Mouse (Mus musculus) CH12.LX (cell line): Measurements from ENCODE around the gene AU021092. TPM values are rescaled to one million over a fixed set of nuclear protein-coding genes. Genes with fewer than 3 reads are reported as not detected.

Source experiments
- DNase-seq: peaks from one replicate; pipeline ENCODE4 v3.0.0-alpha.2; 2013; ENCODE audit errors: extremely low read depth
- H3K27ac ChIP-seq: 2 replicates; pipeline ENCODE4 v1.5.1; 2012; ENCODE audit warnings: low read depth, mild to moderate bottlenecking, control low read depth, moderate library complexity; ENCODE audit not compliant: insufficient read depth
- H3K27me3 ChIP-seq: replicated peaks from 2 replicates; pipeline ENCODE3; 2012; ENCODE audit warnings: inconsistent platforms
- H3K36me3 ChIP-seq, 2 experiments: replicated peaks in 1 of 2; 2 replicates each; pipeline versions ENCODE3 to v1.6.1; 2012; ENCODE audit warnings: inconsistent platforms in 1 of 2, low read length in 1 of 2, mild to moderate bottlenecking in 1 of 2, mixed read lengths in 1 of 2, moderate library complexity in 1 of 2; ENCODE audit not compliant: control insufficient read depth in 1 of 2, insufficient read depth in 1 of 2
- H3K4me1 ChIP-seq, 2 experiments: 2 replicates each; pipeline ENCODE4 v1.6.1; 2012; ENCODE audit warnings: inconsistent platforms in 1 of 2, moderate library complexity in 1 of 2; ENCODE audit not compliant: insufficient read depth in 2 of 2, control insufficient read depth in 1 of 2
- H3K4me2 ChIP-seq: 2 replicates; pipeline ENCODE4 v1.6.1; 2012; ENCODE audit warnings: low read depth, mild to moderate bottlenecking, control low read depth; ENCODE audit not compliant: poor library complexity, insufficient read depth, severe bottlenecking
- H3K4me3 ChIP-seq, 3 experiments: fragments of 150-350 bp in 1 of 3; sonication (generic) in 1 of 3; replicated peaks in 1 of 3; 2 replicates each; pipeline versions ENCODE3 to v1.5.1; 2011 to 2012; ENCODE audit warnings: low read depth in 2 of 3, low read length in 2 of 3, mild to moderate bottlenecking in 2 of 3, moderate library complexity in 2 of 3, control low read depth in 1 of 3, improper control_type of control experiment in 1 of 3, inconsistent platforms in 1 of 3, mixed read lengths in 1 of 3; ENCODE audit not compliant: poor library complexity in 1 of 3
- H3K79me2 ChIP-seq: replicated peaks from 2 replicates; pipeline ENCODE4 v1.6.1; 2012; ENCODE audit warnings: mild to moderate bottlenecking, moderate library complexity; ENCODE audit not compliant: control insufficient read depth, poor library complexity, insufficient read depth, severe bottlenecking; ENCODE audit errors: extremely low read depth
- H3K9ac ChIP-seq: 2 replicates; pipeline ENCODE4 v1.6.1; 2012; ENCODE audit warnings: low read depth, mild to moderate bottlenecking, control low read depth, moderate library complexity; ENCODE audit not compliant: insufficient read depth
- H3K9me3 ChIP-seq: replicated peaks from 2 replicates; pipeline ENCODE3; 2012; ENCODE audit warnings: low read length, inconsistent platforms, mixed read lengths
- BHLHE40 ChIP-seq: IDR thresholded peaks from 2 replicates; pipeline ENCODE4 v1.6.1; 2011; ENCODE audit warnings: mild to moderate bottlenecking, low read depth, low read length, improper control_type of control experiment
- CHD2 ChIP-seq: IDR thresholded peaks from 2 replicates; pipeline ENCODE4 v1.6.1; 2011; ENCODE audit warnings: low read length, improper control_type of control experiment
- CTCF ChIP-seq, 2 experiments: IDR thresholded peaks in 1 of 2; conservative IDR thresholded peaks in 1 of 2; 2 replicates each; pipeline ENCODE4 v1.5.1; 2011 to 2012; ENCODE audit warnings: low read depth in 2 of 2, low read length in 2 of 2, improper control_type of control experiment in 1 of 2, inconsistent platforms in 1 of 2, mild to moderate bottlenecking in 1 of 2, moderate library complexity in 1 of 2
- E2F4 ChIP-seq: IDR thresholded peaks from 2 replicates; pipeline ENCODE4 v1.6.1; 2011; ENCODE audit warnings: low read depth, low read length, improper control_type of control experiment; ENCODE audit not compliant: insufficient replicate concordance
- ELF1 ChIP-seq: IDR thresholded peaks from 2 replicates; pipeline ENCODE4 v1.6.1; 2014; ENCODE audit warnings: low read depth, mild to moderate bottlenecking, inconsistent platforms, low read length, improper control_type of control experiment
- EP300 ChIP-seq: IDR thresholded peaks from 2 replicates; pipeline ENCODE4 v1.6.1; 2011; ENCODE audit warnings: low read length, improper control_type of control experiment
- ETS1 ChIP-seq: conservative IDR thresholded peaks from 2 replicates; pipeline ENCODE4 v1.6.1; 2012; ENCODE audit warnings: low read depth, mild to moderate bottlenecking, inconsistent platforms, low read length, improper control_type of control experiment, moderate library complexity
- GABPA ChIP-seq: IDR thresholded peaks from 2 replicates; pipeline ENCODE4 v1.6.1; 2012; ENCODE audit warnings: low read depth, low read length, improper control_type of control experiment, inconsistent platforms; ENCODE audit not compliant: insufficient replicate concordance
- HCFC1 ChIP-seq: IDR thresholded peaks from 2 replicates; pipeline ENCODE4 v1.6.1; 2012; ENCODE audit warnings: low read depth, mild to moderate bottlenecking, inconsistent platforms, low read length, improper control_type of control experiment
- IRF4 ChIP-seq: IDR thresholded peaks from 2 replicates; pipeline ENCODE4 v1.6.1; 2014; ENCODE audit warnings: low read depth, mild to moderate bottlenecking, inconsistent platforms, low read length, improper control_type of control experiment
- JUN ChIP-seq: IDR thresholded peaks from 2 replicates; pipeline ENCODE4 v1.6.1; 2011; ENCODE audit warnings: low read depth, mild to moderate bottlenecking, low read length, improper control_type of control experiment, moderate library complexity; ENCODE audit not compliant: insufficient read depth
- KAT2A ChIP-seq: IDR thresholded peaks from 2 replicates; pipeline ENCODE4 v1.6.1; 2012; ENCODE audit warnings: low read length, improper control_type of control experiment, inconsistent platforms; ENCODE audit not compliant: insufficient replicate concordance
- MAFK ChIP-seq: IDR thresholded peaks from 2 replicates; pipeline ENCODE4 v1.6.1; 2011; ENCODE audit warnings: low read length, improper control_type of control experiment; ENCODE audit not compliant: insufficient replicate concordance
- MAZ ChIP-seq: IDR thresholded peaks from 2 replicates; pipeline ENCODE4 v1.6.1; 2012; ENCODE audit warnings: low read depth, mild to moderate bottlenecking, inconsistent platforms, low read length, improper control_type of control experiment, moderate library complexity
- MEF2A ChIP-seq: IDR thresholded peaks from 2 replicates; pipeline ENCODE4 v1.6.1; 2014; ENCODE audit warnings: low read depth, mild to moderate bottlenecking, inconsistent platforms, low read length, improper control_type of control experiment, borderline replicate concordance
- MXI1 ChIP-seq: IDR thresholded peaks from 2 replicates; pipeline ENCODE4 v1.6.1; 2011; ENCODE audit warnings: mild to moderate bottlenecking, low read depth, low read length, improper control_type of control experiment
- NELFE ChIP-seq: IDR thresholded peaks from 2 replicates; pipeline ENCODE4 v1.6.1; 2011; ENCODE audit warnings: low read depth, low read length, improper control_type of control experiment
- POLR2AphosphoS2 ChIP-seq: IDR thresholded peaks from 2 replicates; pipeline ENCODE4 v1.6.1; 2011; ENCODE audit warnings: low read depth, low read length, improper control_type of control experiment
- RAD21 ChIP-seq: IDR thresholded peaks from 2 replicates; pipeline ENCODE4 v1.6.1; 2011; ENCODE audit warnings: low read depth, mild to moderate bottlenecking, low read length, improper control_type of control experiment, moderate library complexity
- RCOR1 ChIP-seq: conservative IDR thresholded peaks from 2 replicates; pipeline ENCODE4 v1.6.1; 2012; ENCODE audit warnings: low read depth, mild to moderate bottlenecking, inconsistent platforms, low read length, improper control_type of control experiment
- TBP ChIP-seq: conservative IDR thresholded peaks from 2 replicates; pipeline ENCODE4 v1.6.1; 2011; ENCODE audit warnings: low read depth, low read length, improper control_type of control experiment
- USF1 ChIP-seq: IDR thresholded peaks from 2 replicates; pipeline ENCODE4 v1.6.1; 2014; ENCODE audit warnings: low read depth, mild to moderate bottlenecking, inconsistent platforms, low read length, improper control_type of control experiment
- USF2 ChIP-seq: conservative IDR thresholded peaks from 2 replicates; pipeline ENCODE4 v1.6.1; 2011; ENCODE audit warnings: low read depth, low read length, improper control_type of control experiment
- ZKSCAN1 ChIP-seq: IDR thresholded peaks from 2 replicates; pipeline ENCODE4 v1.6.1; 2012; ENCODE audit warnings: low read depth, inconsistent platforms, low read length, improper control_type of control experiment, borderline replicate concordance
- dilution Hi-C: fragments of 300-500 bp; cut with MboI; formaldehyde crosslinking; loops from 2 replicates; pipeline ENCODE4 v1.14.3; 2020; ENCODE audit warnings: low sequenced_read_pairs; ENCODE audit not compliant: extremely low pct_unique_long_range_greater_than_20kb, extremely low pct_ligation_motif_present
- in situ Hi-C: fragments of 300-500 bp; cut with MboI; formaldehyde crosslinking; loops from 3 replicates; pipeline ENCODE4 v1.14.3; 2019; ENCODE audit warnings: low sequenced_read_pairs, low pct_ligation_motif_present, low pct_unique_long_range_greater_than_20kb, mixed read lengths
- polyA plus RNA-seq: library from polyadenylated mRNA; unstranded; fragments of >175 nt; gene quantifications from 2 replicates; pipeline ENCODE4 v1.2.1, GENCODE M21; 2012; ENCODE audit warnings: low read depth; ENCODE audit not compliant: insufficient read length
- total RNA-seq, 2 experiments: library from RNA; depleted of rRNA; stranded (reverse); fragments of 300-350 nt in 1 of 2; fragments of >200 nt in 1 of 2; gene quantifications; 2 replicates each; pipeline ENCODE4 v1.2.3; 2012 to 2014

Gene AU021092
- total and polyA plus RNA-seq, 3 experiments: not detected

DNA sequence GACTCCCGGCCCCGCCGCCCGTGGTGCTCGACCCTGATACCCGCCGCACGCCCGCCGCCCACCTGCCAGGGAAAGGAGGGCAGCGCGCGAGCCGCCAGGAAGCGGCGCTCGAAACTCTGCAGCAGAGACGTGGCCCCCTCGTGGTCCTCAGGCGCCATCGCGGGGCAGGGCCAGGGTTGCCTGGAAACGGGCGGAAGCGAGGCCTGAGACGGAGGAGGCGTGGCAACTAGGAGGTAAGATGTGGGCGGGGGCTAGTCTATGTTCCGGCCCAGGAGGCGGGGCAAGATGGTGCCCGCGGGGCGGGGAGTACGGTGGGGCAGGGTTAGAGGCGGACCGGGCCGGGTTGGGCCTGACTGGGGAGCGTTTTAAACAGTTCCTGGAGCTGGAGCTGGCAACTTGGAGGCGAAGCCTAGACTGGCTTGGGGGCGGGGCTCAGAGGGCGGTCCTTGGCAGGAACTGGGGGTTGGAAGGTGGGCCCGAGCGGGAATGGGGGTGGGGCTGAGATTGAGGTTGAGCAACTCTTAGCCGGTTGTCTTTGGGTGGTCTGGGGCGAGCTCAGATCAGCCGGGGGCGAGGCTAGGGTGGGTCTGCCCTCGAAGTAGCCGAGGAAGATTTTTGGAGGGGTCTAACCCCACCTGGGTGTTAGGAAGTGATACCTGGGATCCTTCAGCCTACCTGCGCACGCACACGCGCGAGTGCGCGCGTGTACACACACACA lies 33.8 kb upstream of the AU021092 start, which contains the start of gene Eef2kmt (continued):
- peak; percentile 66; the same call in 1 of the 2 replicates for TF ChIP-seq MEF2A
- TF ChIP-seq RAD21: no peak; the same call in 1 of the 2 replicates
- no peak for TF ChIP-seq JUN
- peak; percentile 31; the same call in 1 of the 2 replicates for TF ChIP-seq ETS1
- no peak for TF ChIP-seq GABPA
- TF ChIP-seq, all 38 proteins: peak for 24

DNA sequence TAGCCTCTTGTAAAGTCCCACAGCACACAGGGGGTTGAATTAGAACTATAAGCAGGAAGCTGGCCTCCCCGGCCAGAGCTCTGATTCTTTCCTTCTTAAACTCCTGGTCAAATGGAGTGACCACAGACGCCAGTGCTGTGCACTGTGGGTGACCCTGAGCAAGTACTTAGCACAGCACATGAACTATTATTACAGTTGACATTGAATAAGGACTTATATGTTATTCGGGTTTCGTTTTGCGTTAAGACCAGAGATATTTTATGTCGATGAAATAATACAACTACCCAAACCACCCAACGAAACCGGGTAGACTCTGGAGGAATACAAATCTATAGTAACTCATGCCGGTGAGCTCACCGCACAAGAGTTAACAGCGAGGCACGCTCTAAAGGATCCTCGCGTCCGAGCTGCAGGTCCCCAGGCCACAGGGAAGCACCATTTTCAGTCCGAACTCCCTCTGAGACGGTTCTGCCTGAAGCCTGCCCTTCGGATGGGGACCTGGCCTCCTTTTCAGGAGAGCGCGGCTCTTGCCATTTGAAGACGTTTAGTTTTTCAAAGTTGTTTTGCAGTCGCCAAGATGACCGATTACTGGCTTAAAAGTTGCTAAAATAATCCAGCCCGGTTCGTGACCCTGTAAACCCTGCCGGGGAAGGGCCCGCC lies 33.1 kb upstream of the AU021092 start:
- DNase-seq: peak; percentile 39
- H3K4me2 ChIP-seq: peak overlapping the region; percentile 79
- no peaks in the 10 kb centered on the region for H3K9me3 ChIP-seq
- H3K9ac ChIP-seq: peak overlapping the region; percentile 75
- dilution Hi-C loops: no loop called here
- peaks cover 3 to 23% of the 10 kb centered on the region in 2 experiments; a peak in 3 of 4 replicates for H3K4me1 ChIP-seq
- peak overlapping the region; percentile 12; the same call in 1 of the 2 replicates for H3K27ac ChIP-seq
- peaks cover 13 to 35% of the 10 kb centered on the region in 2 experiments for H3K36me3 ChIP-seq
- in situ Hi-C loops: no loop called here
- H3K27me3 ChIP-seq: no peaks in the 10 kb centered on the region
- H3K79me2 ChIP-seq: no peaks in the 10 kb centered on the region; the same call in 1 of the 2 replicates
- TF ChIP-seq GABPA: no peak
- 0 out of 2 replicates have a peak, but pooled peaks have one; percentile 6 for TF ChIP-seq ELF1
- TF ChIP-seq RCOR1: no peak
- no peak for TF ChIP-seq EP300
- no peak for TF ChIP-seq E2F4
- no peak for TF ChIP-seq USF2
- H3K4me3 ChIP-seq: peak overlapping the region; percentile 57 to 77 (median 61)

DNA sequence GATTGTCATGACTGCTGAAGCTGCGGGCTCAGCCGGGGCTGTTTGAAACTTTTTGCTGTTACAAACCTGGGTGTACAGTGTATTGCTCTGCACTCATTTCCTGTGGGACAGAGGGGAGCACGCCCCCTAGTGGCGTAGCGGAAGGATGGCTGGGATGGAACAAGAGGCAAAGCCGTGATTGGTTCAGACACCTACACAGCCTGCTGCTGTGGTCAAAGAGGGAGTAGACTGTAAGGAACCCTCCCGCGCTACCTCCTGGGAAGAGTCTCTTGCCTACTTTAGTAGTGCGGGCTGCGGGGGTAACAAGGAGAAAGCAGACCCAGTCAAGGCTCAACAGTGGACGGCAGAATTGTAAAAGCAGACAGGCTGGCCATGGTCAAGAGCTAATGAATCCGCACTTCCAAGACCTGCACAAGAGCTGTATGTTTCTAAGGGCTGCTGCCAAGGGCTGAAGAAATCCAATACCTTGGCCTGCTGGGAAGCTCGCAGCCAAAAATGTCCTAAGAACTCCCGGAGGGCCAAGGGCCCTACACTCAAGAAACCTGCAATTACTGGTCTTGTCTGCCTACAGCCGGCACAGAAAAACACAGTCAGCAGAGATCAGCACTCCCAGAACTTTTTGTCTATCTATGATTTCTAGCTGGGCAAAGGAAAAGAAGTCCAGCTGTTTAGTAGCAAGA lies 32.4 kb upstream of the AU021092 start:
- H3K4me3 ChIP-seq: peak overlapping the region; percentile 57 to 77 (median 61)
- no peak overlapping the region for H3K27ac ChIP-seq
- no peaks in the 10 kb centered on the region for H3K9me3 ChIP-seq
- H3K36me3 ChIP-seq: peaks cover 20 to 42% of the 10 kb centered on the region in 2 experiments
- H3K4me2 ChIP-seq: peak overlapping the region; percentile 79
- peaks cover 3 to 23% of the 10 kb centered on the region in 2 experiments; a peak in 3 of 4 replicates for H3K4me1 ChIP-seq
- peak; percentile 97 for DNase-seq
- dilution Hi-C loops (no loop called here), in situ Hi-C loops (no loop called here)
- peak overlapping the region; percentile 75 for H3K9ac ChIP-seq
- H3K27me3 ChIP-seq: no peaks in the 10 kb centered on the region
- no peaks in the 10 kb centered on the region; the same call in 1 of the 2 replicates for H3K79me2 ChIP-seq
- TF ChIP-seq CHD2 (0 out of 2 replicates have a peak, but pooled peaks have one; percentile 26), MAFK (no peak), HCFC1 (peak; percentile 69), USF1 (no peak), POLR2AphosphoS2 (no peak), ZKSCAN1 (no peak), KAT2A (no peak), BHLHE40 (no peak; the same call in 1 of the 2 replicates), ETS1 (peak; percentile 36; the same call in 1 of the 2 replicates), CTCF (conservative IDR thresholded peaks at IDR 0.05 in 1 of 2, IDR thresholded peaks at IDR 0.05 in 1 of 2; ENCODE audit: low read depth in 2 of 2, low read length in 2 of 2) (peak; percentile 97 to 99), IRF4 (peak; percentile 74; the same call in 1 of the 2 replicates), JUN (no peak), NELFE (no peak; the same call in 1 of the 2 replicates), EP300 (no peak), MXI1 (peak; percentile 78), MAZ (peak; percentile 84), TBP (peak; percentile 62; the same call in 1 of the 2 replicates)
